Mouse (Mus musculus) kidney, embryonic 14.5 days (tissue): Measurements from ENCODE around the gene Olfr727. TPM values are rescaled to one million over a fixed set of nuclear protein-coding genes. Genes with fewer than 3 reads are reported as not detected.

ENCODE experiments used
- ATAC-seq: fragments of 200-750 bp; cut with Nextera tagmentation; 2 replicates; pipeline ENCODE4 v1.8.0; 2017; ENCODE audit warnings: moderate number of reproducible peaks, mild to moderate bottlenecking, moderate TSS enrichment, moderate library complexity; ENCODE audit not compliant: low FRiP score, low TSS enrichment
- H3K27ac ChIP-seq: fragments of 300-500 bp; sonication (generic); 2 replicates; pipeline ENCODE4 v1.5.1; 2014; ENCODE audit warnings: low read depth, mild to moderate bottlenecking, low read length, moderate library complexity, mixed read lengths
- H3K27me3 ChIP-seq: fragments of 300-500 bp; sonication (generic); 2 replicates; pipeline ENCODE4 v1.6.1; 2014; ENCODE audit warnings: mild to moderate bottlenecking, low read length; ENCODE audit not compliant: control insufficient read depth, insufficient read depth
- H3K36me3 ChIP-seq: fragments of 300-500 bp; sonication (generic); 2 replicates; pipeline ENCODE4 v1.6.1; 2014; ENCODE audit warnings: low read length, mixed read lengths; ENCODE audit not compliant: control insufficient read depth, insufficient read depth
- H3K4me1 ChIP-seq: fragments of 300-500 bp; sonication (generic); 2 replicates; pipeline ENCODE4 v1.6.1; 2014; ENCODE audit warnings: low read length, mixed read lengths; ENCODE audit not compliant: control insufficient read depth, insufficient read depth
- H3K4me2 ChIP-seq: fragments of 300-500 bp; sonication (generic); replicated peaks from 2 replicates; pipeline ENCODE4 v1.6.1; 2014; ENCODE audit warnings: low read depth, mild to moderate bottlenecking, low read length
- H3K4me3 ChIP-seq: fragments of 300-500 bp; sonication (generic); 2 replicates; pipeline ENCODE4 v1.5.1; 2014; ENCODE audit warnings: mild to moderate bottlenecking, low read length
- H3K9ac ChIP-seq: fragments of 300-500 bp; sonication (generic); 2 replicates; pipeline ENCODE4 v1.6.1; 2014; ENCODE audit warnings: low read depth, mild to moderate bottlenecking, low read length, moderate library complexity
- H3K9me3 ChIP-seq: fragments of 300-500 bp; sonication (generic); 2 replicates; pipeline ENCODE4 v1.6.1; 2016; ENCODE audit warnings: low read length; ENCODE audit not compliant: control insufficient read depth
- WGBS: fragments of 180-500 bp; shearing (Covaris S2); extraction: QIAGEN DNeasy Blood & Tissue Kit; methylation state at CpG from one replicate; pipeline ENCODE4 v1.1.7; 2014; 5-methylcytosine and 5-hydroxymethylcytosine counted together
- polyA plus RNA-seq: library from polyadenylated mRNA; unstranded; fragments of >200 nt; fragmentation: Nextera tagmentation; extraction: Ambion mirVana; gene quantifications from 2 replicates; pipeline ENCODE4 v1.2.1, GENCODE M21; 2014

The Olfr727 gene
- polyA plus RNA-seq: not detected in 2 replicates

- H3K27ac ChIP-seq: no peak within 1 kb of the TSS
- no peak within 1 kb of the TSS for H3K4me3 ChIP-seq
- no peak for ATAC-seq
- WGBS: 90% methylated on average over 1 of the region's 1 CpGs
- no peaks in the 10 kb centered on the region for H3K36me3 ChIP-seq
- no peaks in the 10 kb centered on the region for H3K4me1 ChIP-seq
- no peak within 1 kb of the TSS for H3K4me2 ChIP-seq
- H3K9me3 ChIP-seq: no peaks in the 10 kb centered on the region
- H3K9ac ChIP-seq: no peak within 1 kb of the TSS
- H3K27me3 ChIP-seq: no peaks in the 10 kb centered on the region
Measured at GRCm38 (mm10) chr14:50122886-50123285, at the start of gene Olfr727. Gene Olfr727, plus strand, starts transcription at chr14:50123186.

- WGBS: 82% methylated on average over 1 of the region's 1 CpGs
- Histone ChIP-seq H3K36me3 (no peaks in the 10 kb centered on the region), H3K4me3 (no peak within 1 kb of the TSS), H3K27ac (no peak within 1 kb of the TSS), H3K9me3 (no peaks in the 10 kb centered on the region), H3K27me3 (no peaks in the 10 kb centered on the region), H3K9ac (no peak within 1 kb of the TSS), H3K4me1 (no peaks in the 10 kb centered on the region), H3K4me2 (no peak within 1 kb of the TSS)
- no peak for ATAC-seq
Measured at GRCm38 (mm10) chr14:50090853-50091252, 32.1 kb upstream of the Olfr727 start, which contains the start of gene Olfr726. Gene Olfr726, minus strand, starts transcription at chr14:50090953.

- Histone ChIP-seq H3K27ac (no peak within 1 kb of the TSS), H3K4me1 (no peaks in the 10 kb centered on the region), H3K9me3 (no peaks in the 10 kb centered on the region), H3K9ac (no peak within 1 kb of the TSS), H3K4me3 (no peak within 1 kb of the TSS), H3K36me3 (no peaks in the 10 kb centered on the region), H3K27me3 (no peaks in the 10 kb centered on the region), H3K4me2 (no peak within 1 kb of the TSS)
- ATAC-seq: no peak
- 91% methylated on average over 5 of the region's 5 CpGs for WGBS
Measured at GRCm38 (mm10) chr14:50142580-50142979, 19.6 kb downstream of the Olfr727 start, which contains the start of gene Olfr728. Gene Olfr728, minus strand, starts transcription at chr14:50142680.

- Histone ChIP-seq H3K4me2 (no peak within 1 kb of the TSS), H3K9ac (no peak within 1 kb of the TSS)
- ATAC-seq: no peak
Measured at GRCm38 (mm10) chr14:50152810-50153209, 29.8 kb downstream of the Olfr727 start, which contains the start of gene Olfr729. Gene Olfr729, minus strand, starts transcription at chr14:50152910.

More at GRCm38 (mm10) chr14:50152810-50153209, 29.8 kb downstream of the Olfr727 start, which contains the start of gene Olfr729:
- Histone ChIP-seq H3K27ac (no peak within 1 kb of the TSS), H3K36me3 (no peaks in the 10 kb centered on the region), H3K9me3 (no peaks in the 10 kb centered on the region), H3K27me3 (no peaks in the 10 kb centered on the region), H3K4me3 (no peak within 1 kb of the TSS), H3K4me1 (no peaks in the 10 kb centered on the region)

Other genes with a start within 250 kb of the Olfr727 start
- not detected in 2 replicates for gene Olfr722, start 221.2 kb upstream of the Olfr727 start, polyA plus RNA-seq
- gene Olfr723, start 191.4 kb upstream of the Olfr727 start, polyA plus RNA-seq: not detected in 2 replicates
- not detected in 2 replicates for gene Olfr724, start 159.9 kb upstream of the Olfr727 start, polyA plus RNA-seq
- gene Olfr725, start 82.8 kb upstream of the Olfr727 start, polyA plus RNA-seq: not detected in 2 replicates
- not detected in 2 replicates for gene Olfr726, start 32.2 kb upstream of the Olfr727 start, polyA plus RNA-seq
- not detected in 2 replicates for gene Olfr728, start 19.5 kb downstream of the Olfr727 start, polyA plus RNA-seq
- not detected in 2 replicates for gene Olfr729, start 29.7 kb downstream of the Olfr727 start, polyA plus RNA-seq
- not detected in 2 replicates for gene Olfr730, start 65.0 kb downstream of the Olfr727 start, polyA plus RNA-seq
- not detected in 2 replicates for gene Olfr731, start 118.7 kb downstream of the Olfr727 start, polyA plus RNA-seq
- not detected in 2 replicates for gene Olfr732, start 161.0 kb downstream of the Olfr727 start, polyA plus RNA-seq
- not detected in 2 replicates for gene Olfr733, start 178.3 kb downstream of the Olfr727 start, polyA plus RNA-seq
- not detected in 2 replicates for gene Olfr734, start 203.6 kb downstream of the Olfr727 start, polyA plus RNA-seq
- not detected in 2 replicates for gene Olfr735, start 225.7 kb downstream of the Olfr727 start, polyA plus RNA-seq
- gene Tlr11, start 234.7 kb downstream of the Olfr727 start, polyA plus RNA-seq: not detected in 2 replicates